Mouse (Mus musculus) neural tube, embryonic 13.5 days (tissue): ENCODE measurements at regions not wholly inside any gene's neighbourhood (a gene's known extent, or its start where the extent isn't known, plus 50 kb on each side); places are given as distances from the start of the nearest gene placed in this dataset.

Experiments
- ATAC-seq: fragments of 200-750 bp; cut with Nextera tagmentation; 2 replicates; pipeline ENCODE4 v1.8.0; 2017; ENCODE audit warnings: low read depth, mild to moderate bottlenecking, moderate TSS enrichment, moderate library complexity
- H3K27ac ChIP-seq: fragments of 300-500 bp; sonication (generic); replicated peaks from 2 replicates; pipeline ENCODE4 v1.5.1; 2015; ENCODE audit warnings: moderate library complexity, mild to moderate bottlenecking, inconsistent platforms
- H3K27me3 ChIP-seq: fragments of 300-500 bp; sonication (generic); 2 replicates; pipeline ENCODE4 v1.6.1; 2015; ENCODE audit warnings: mild to moderate bottlenecking, inconsistent platforms
- H3K36me3 ChIP-seq: fragments of 300-500 bp; sonication (generic); 2 replicates; pipeline ENCODE4 v1.6.1; 2015; ENCODE audit warnings: mild to moderate bottlenecking, inconsistent platforms
- H3K4me1 ChIP-seq: fragments of 300-500 bp; sonication (generic); replicated peaks from 2 replicates; pipeline ENCODE4 v1.6.1; 2015; ENCODE audit warnings: inconsistent platforms
- H3K4me2 ChIP-seq: fragments of 300-500 bp; sonication (generic); 2 replicates; pipeline ENCODE4 v1.6.1; 2015; ENCODE audit warnings: inconsistent platforms, mild to moderate bottlenecking, moderate library complexity
- H3K4me3 ChIP-seq: fragments of 300-500 bp; sonication (generic); 2 replicates; pipeline ENCODE4 v1.5.1; 2015; ENCODE audit warnings: mild to moderate bottlenecking, inconsistent platforms
- H3K9ac ChIP-seq: fragments of 300-500 bp; sonication (generic); 2 replicates; pipeline ENCODE4 v1.6.1; 2015; ENCODE audit warnings: moderate library complexity, mild to moderate bottlenecking, inconsistent platforms
- H3K9me3 ChIP-seq: fragments of 300-500 bp; sonication (generic); 2 replicates; pipeline ENCODE4 v1.6.1; 2016; ENCODE audit warnings: inconsistent platforms
- WGBS: fragments of 180-500 bp; shearing (Covaris S2); methylation state at CpG from one replicate; pipeline ENCODE4 v1.1.7; 2015; 5-methylcytosine and 5-hydroxymethylcytosine counted together

DNA sequence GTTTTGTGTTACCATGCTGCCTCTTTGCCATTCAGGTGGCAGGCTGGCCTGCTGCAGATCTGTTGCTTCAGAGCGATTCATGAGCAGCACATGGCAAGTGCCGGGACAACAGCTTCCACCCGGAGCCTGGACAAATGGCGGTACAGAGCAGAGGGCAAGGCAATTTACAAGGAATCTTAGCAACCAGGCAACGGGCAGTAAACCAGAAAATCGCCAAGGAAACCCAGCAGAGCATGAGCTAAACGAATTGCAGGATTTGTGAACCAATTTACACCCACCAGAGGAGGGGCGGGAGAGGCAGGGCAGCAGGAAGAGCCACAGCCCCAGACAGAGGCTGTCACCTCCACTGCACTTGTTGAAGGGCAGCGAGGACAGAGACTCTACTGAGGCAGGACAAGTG is 60.5 kb upstream of the Loxl4 start:
- Histone ChIP-seq H3K9ac (no peak overlapping the region), H3K27me3 (peaks cover 82% of the 10 kb centered on the region), H3K4me3 (no peak overlapping the region), H3K4me1 (peaks cover 34% of the 10 kb centered on the region), H3K9me3 (no peaks in the 10 kb centered on the region), H3K4me2 (no peak overlapping the region), H3K27ac (peak overlapping the region; percentile 4; the same call in 1 of the 2 replicates), H3K36me3 (no peaks in the 10 kb centered on the region)
- ATAC-seq, result peak; percentile 74
- WGBS, result 6% methylated on average over 9 of the region's 9 CpGs

- H3K9me3 ChIP-seq, result no peaks in the 10 kb centered on the region
- 65% methylated on average over 6 of the region's 6 CpGs for WGBS
- no peak overlapping the region for H3K4me3 ChIP-seq
- H3K36me3 ChIP-seq, result no peaks in the 10 kb centered on the region
- H3K4me1 ChIP-seq, result peaks cover 39% of the 10 kb centered on the region
- ATAC-seq, result no peak
- H3K27me3 ChIP-seq, result peaks cover 78% of the 10 kb centered on the region
- no peak overlapping the region for H3K27ac ChIP-seq
- no peak overlapping the region for H3K4me2 ChIP-seq
- no peak overlapping the region for H3K9ac ChIP-seq
These were observed 57.3 kb upstream of the Loxl4 start for GRCm38 (mm10) chr19:42669886-42670285.

DNA sequence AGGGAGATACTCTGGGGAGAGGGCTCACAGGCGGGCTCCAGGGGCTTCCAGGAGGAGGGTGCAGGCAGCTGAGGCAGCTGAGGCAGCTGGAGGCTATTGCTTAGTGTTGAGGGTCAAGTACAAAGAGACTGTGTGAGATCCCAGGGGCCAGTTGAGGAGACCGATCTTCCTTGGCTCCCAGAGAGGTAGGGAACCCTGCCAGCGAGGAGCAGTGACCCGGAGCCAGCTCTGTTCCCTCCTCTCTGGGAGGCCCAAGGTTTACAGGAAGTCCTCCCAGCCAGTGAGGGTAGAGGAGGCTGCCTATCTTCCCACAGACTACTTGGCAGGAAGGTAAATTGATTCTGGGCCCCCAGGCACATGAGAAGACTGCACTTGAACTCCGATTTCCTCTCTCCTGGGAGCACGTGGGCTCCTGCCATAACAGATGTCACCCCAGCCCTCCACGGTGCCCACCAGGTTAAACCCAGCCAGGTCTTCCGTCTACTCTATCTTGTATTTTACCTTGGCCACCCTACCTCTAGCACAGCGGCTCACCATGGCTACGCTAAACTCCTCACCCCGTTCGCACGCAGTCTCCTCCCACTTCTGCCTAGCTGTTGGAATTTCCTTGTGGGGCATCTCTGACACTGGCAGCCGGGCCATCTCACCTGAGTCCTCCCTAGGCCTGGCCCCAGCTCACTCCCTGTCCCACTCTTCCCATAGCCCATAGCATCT is 55.9 kb upstream of the Loxl4 start:
- no peak overlapping the region for H3K4me2 ChIP-seq
- H3K27ac ChIP-seq, result no peak overlapping the region
- H3K36me3 ChIP-seq, result no peaks in the 10 kb centered on the region
- H3K9me3 ChIP-seq, result no peaks in the 10 kb centered on the region
- peaks cover 29% of the 10 kb centered on the region for H3K4me1 ChIP-seq
- no peak for ATAC-seq
- no peak overlapping the region for H3K9ac ChIP-seq
- peaks cover 69% of the 10 kb centered on the region for H3K27me3 ChIP-seq
- 75% methylated on average over 14 of the region's 14 CpGs for WGBS
- H3K4me3 ChIP-seq, result no peak overlapping the region

- peaks cover 16% of the 10 kb centered on the region for H3K4me1 ChIP-seq
- no peak for ATAC-seq
- WGBS, result 82% methylated on average over 5 of the region's 5 CpGs
- no peak overlapping the region for H3K27ac ChIP-seq
- H3K27me3 ChIP-seq, result peaks cover 76% of the 10 kb centered on the region
- no peak overlapping the region for H3K9ac ChIP-seq
- no peak overlapping the region for H3K4me3 ChIP-seq
- H3K4me2 ChIP-seq, result no peak overlapping the region
- H3K36me3 ChIP-seq, result no peaks in the 10 kb centered on the region
- H3K9me3 ChIP-seq, result no peaks in the 10 kb centered on the region
These were observed 54.3 kb upstream of the Loxl4 start for GRCm38 (mm10) chr19:42666906-42667305.
